Mouse (Mus musculus): ENCODE measurements around the gene Olfr722.
"Not testable (repeated sequence)": the region's sequence is repeated elsewhere in the genome, so short reads cannot be mapped to it uniquely, and the experiment has no call there.

Gene Olfr722

DNA sequence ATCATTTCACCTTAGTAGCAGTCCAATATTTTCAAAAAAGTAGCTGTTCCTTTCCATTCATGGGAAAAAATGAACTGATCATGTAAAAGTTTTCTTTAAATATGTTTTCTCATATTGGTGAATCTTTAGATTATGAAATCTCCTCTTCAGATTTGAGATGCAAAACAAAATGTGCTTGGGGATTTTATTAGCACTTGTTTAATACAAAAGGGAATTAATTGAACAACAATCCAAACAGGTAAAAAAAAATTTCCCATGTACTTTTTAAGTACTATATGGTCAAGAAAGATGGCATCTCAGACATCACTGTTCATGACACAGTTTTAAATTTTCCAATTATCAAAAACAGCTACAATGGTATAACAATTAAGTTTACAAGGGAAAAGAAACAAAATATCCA lies at the start of gene Olfr722:
Olfr722 (minus strand) TSS at position 101 of the 400 bp plus-strand sequence.
- DNase-seq (ENCODE audit: low spot score), result no peak

- DNase-seq (ENCODE audit: low spot score), result not testable (repeated sequence)
These were observed 29.9 kb upstream of the Olfr722 start, which contains the start of gene Olfr723 for GRCm38 (mm10) chr14:49931687-49932086. Gene Olfr723, minus strand, starts transcription at chr14:49931787.

DNA sequence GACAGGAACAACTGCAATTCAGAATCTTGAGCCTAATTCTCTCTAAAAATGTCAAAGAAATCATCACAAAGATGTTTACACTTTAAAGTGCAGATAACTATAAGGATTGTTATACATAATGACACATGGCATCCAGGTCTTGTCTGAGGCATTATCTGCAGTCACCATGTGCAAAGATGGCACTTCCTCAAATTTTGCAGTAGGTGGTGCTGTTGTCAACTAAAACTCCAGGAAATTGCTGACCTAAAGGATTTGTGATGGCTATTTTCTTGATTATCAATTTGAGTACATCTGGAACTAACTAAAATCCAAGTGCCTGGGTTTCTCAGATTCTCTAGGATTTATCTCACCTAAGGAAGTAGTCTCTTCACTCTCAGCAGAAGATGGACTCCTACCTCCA lies 41.4 kb downstream of the Olfr722 start:
- no peak for DNase-seq (ENCODE audit: low spot score)
